Mouse (Mus musculus) forebrain, embryonic 16.5 days (tissue): Measurements from ENCODE around the gene Ehd4. TPM values are rescaled to one million over a fixed set of nuclear protein-coding genes. Genes with fewer than 3 reads are reported as not detected.

ENCODE experiments used
- ATAC-seq: fragments of 200-750 bp; cut with Nextera tagmentation; 2 replicates; pipeline ENCODE4 v1.8.0; 2017; ENCODE audit warnings: mild to moderate bottlenecking, moderate library complexity
- H3K27ac ChIP-seq: fragments of 300-500 bp; sonication (generic); 2 replicates; pipeline ENCODE4 v1.5.1; 2014; ENCODE audit warnings: low read length, control low read depth
- H3K27me3 ChIP-seq: fragments of 300-500 bp; sonication (generic); replicated peaks from 2 replicates; pipeline ENCODE4 v1.6.1; 2014; ENCODE audit warnings: low read length; ENCODE audit not compliant: control insufficient read depth, insufficient read depth
- H3K36me3 ChIP-seq: fragments of 300-500 bp; sonication (generic); 2 replicates; pipeline ENCODE4 v1.6.1; 2014; ENCODE audit not compliant: control insufficient read depth, insufficient read depth
- H3K4me1 ChIP-seq: fragments of 300-500 bp; sonication (generic); replicated peaks from 2 replicates; pipeline ENCODE4 v1.6.1; 2014; ENCODE audit warnings: low read length; ENCODE audit not compliant: control insufficient read depth, insufficient read depth
- H3K4me2 ChIP-seq: fragments of 300-500 bp; sonication (generic); 2 replicates; pipeline ENCODE4 v1.6.1; 2014; ENCODE audit warnings: mild to moderate bottlenecking, low read length, control low read depth
- H3K4me3 ChIP-seq: fragments of 300-500 bp; sonication (generic); replicated peaks from 2 replicates; pipeline ENCODE4 v1.5.1; 2014; ENCODE audit warnings: mild to moderate bottlenecking, low read length, control low read depth
- H3K9ac ChIP-seq: fragments of 300-500 bp; sonication (generic); replicated peaks from 2 replicates; pipeline ENCODE4 v1.6.1; 2014; ENCODE audit warnings: low read depth, low read length, control low read depth
- H3K9me3 ChIP-seq: fragments of 300-500 bp; sonication (generic); 2 replicates; pipeline ENCODE4 v1.6.1; 2016; ENCODE audit warnings: low read length; ENCODE audit not compliant: control insufficient read depth
- WGBS: fragments of 180-500 bp; shearing (Covaris S2); extraction: QIAGEN DNeasy Blood & Tissue Kit; methylation state at CpG from one replicate; pipeline ENCODE4 v1.1.7; 2014; 5-methylcytosine and 5-hydroxymethylcytosine counted together
- polyA plus RNA-seq: library from polyadenylated mRNA; unstranded; fragments of >200 nt; fragmentation: Nextera tagmentation; extraction: Ambion mirVana; gene quantifications from 2 replicates; pipeline ENCODE4 v1.2.1, GENCODE M21; 2015

Gene Ehd4
- polyA plus RNA-seq, 1 experiment from 2014 or later: 9.7 TPM

GRCm38 (mm10) chr2:120084593-120085361, 69.6 kb downstream of the Ehd4 start:
- Histone ChIP-seq H3K27me3 (no peaks in the 10 kb centered on the region), H3K36me3 (no peaks in the 10 kb centered on the region), H3K4me1 (no peaks in the 10 kb centered on the region), H3K4me2 (no peak overlapping the region), H3K4me3 (no peak overlapping the region), H3K9me3 (peaks cover 2% of the 10 kb centered on the region; the same call in 1 of the 2 replicates), H3K9ac (no peak overlapping the region), H3K27ac (no peak overlapping the region)
- WGBS: 78% methylated on average over 14 of the region's 14 CpGs
- ATAC-seq: no peak

GRCm38 (mm10) chr2:120082416-120082815, 72.0 kb downstream of the Ehd4 start:
- ATAC-seq: no peak
- WGBS: 68% methylated on average over 2 of the region's 2 CpGs

GRCm38 (mm10) chr2:120076076-120076705, 78.2 kb downstream of the Ehd4 start:
- H3K4me1 ChIP-seq: peaks cover 8% of the 10 kb centered on the region; the same call in 1 of the 2 replicates
- H3K27me3 ChIP-seq: peaks cover 11% of the 10 kb centered on the region
- peak; percentile 76 for ATAC-seq
- peak overlapping the region; percentile 48 for H3K4me2 ChIP-seq
- peak overlapping the region; percentile 36 for H3K4me3 ChIP-seq
- H3K9me3 ChIP-seq: no peaks in the 10 kb centered on the region
- no peak overlapping the region for H3K9ac ChIP-seq
- H3K27ac ChIP-seq: no peak overlapping the region
- 1% methylated on average over 36 of the region's 36 CpGs for WGBS
- H3K36me3 ChIP-seq: no peaks in the 10 kb centered on the region

More at GRCm38 (mm10) chr2:120082416-120082815, 72.0 kb downstream of the Ehd4 start:
- H3K36me3 ChIP-seq: no peaks in the 10 kb centered on the region
- no peaks in the 10 kb centered on the region for H3K4me1 ChIP-seq
- H3K4me2 ChIP-seq: no peak overlapping the region
- H3K27me3 ChIP-seq: peaks cover 1% of the 10 kb centered on the region; the same call in 1 of the 2 replicates
- H3K9ac ChIP-seq: no peak overlapping the region
- no peak overlapping the region for H3K27ac ChIP-seq
- H3K4me3 ChIP-seq: no peak overlapping the region
- peaks cover 2% of the 10 kb centered on the region; the same call in 1 of the 2 replicates for H3K9me3 ChIP-seq

GRCm38 (mm10) chr2:120074096-120074495, 80.3 kb downstream of the Ehd4 start:
- WGBS: 87% methylated on average over 4 of the region's 4 CpGs
- ATAC-seq: no peak
- H3K4me3 ChIP-seq: no peak overlapping the region

GRCm38 (mm10) chr2:120069466-120069990, 84.9 kb downstream of the Ehd4 start:
- H3K9me3 ChIP-seq: no peaks in the 10 kb centered on the region
- no peak for ATAC-seq

More at GRCm38 (mm10) chr2:120074096-120074495, 80.3 kb downstream of the Ehd4 start:
- H3K9me3 ChIP-seq: no peaks in the 10 kb centered on the region
- H3K27me3 ChIP-seq: peaks cover 11% of the 10 kb centered on the region
- H3K36me3 ChIP-seq: no peaks in the 10 kb centered on the region
- H3K9ac ChIP-seq: no peak overlapping the region
- H3K4me2 ChIP-seq: no peak overlapping the region
- H3K4me1 ChIP-seq: peaks cover 8% of the 10 kb centered on the region; the same call in 1 of the 2 replicates
- H3K27ac ChIP-seq: no peak overlapping the region

GRCm38 (mm10) chr2:120068555-120069465, 85.6 kb downstream of the Ehd4 start:
- Histone ChIP-seq H3K9me3 (no peaks in the 10 kb centered on the region), H3K27me3 (no peaks in the 10 kb centered on the region), H3K9ac (no peak overlapping the region), H3K4me3 (no peak overlapping the region), H3K36me3 (no peaks in the 10 kb centered on the region), H3K4me2 (no peak overlapping the region), H3K4me1 (no peaks in the 10 kb centered on the region), H3K27ac (no peak overlapping the region)
- ATAC-seq: 0 out of 2 replicates have a peak, but pooled peaks have one; percentile 26
- 38% methylated on average over 16 of the region's 16 CpGs for WGBS

More at GRCm38 (mm10) chr2:120069466-120069990, 84.9 kb downstream of the Ehd4 start:
- no peak overlapping the region for H3K4me2 ChIP-seq
- no peaks in the 10 kb centered on the region for H3K36me3 ChIP-seq
- 69% methylated on average over 8 of the region's 8 CpGs for WGBS
- H3K9ac ChIP-seq: no peak overlapping the region
- H3K4me3 ChIP-seq: no peak overlapping the region
- H3K4me1 ChIP-seq: no peaks in the 10 kb centered on the region
- H3K27me3 ChIP-seq: no peaks in the 10 kb centered on the region
- H3K27ac ChIP-seq: no peak overlapping the region

- Histone ChIP-seq H3K4me2 (no peak overlapping the region), H3K27me3 (no peaks in the 10 kb centered on the region), H3K36me3 (no peaks in the 10 kb centered on the region), H3K9me3 (no peaks in the 10 kb centered on the region), H3K9ac (no peak overlapping the region), H3K4me3 (no peak overlapping the region), H3K27ac (no peak overlapping the region), H3K4me1 (no peaks in the 10 kb centered on the region)
- ATAC-seq: no peak
- WGBS: 75% methylated on average over 3 of the region's 3 CpGs
Observed at GRCm38 (mm10) chr2:120066224-120066623, 88.2 kb downstream of the Ehd4 start.

- Histone ChIP-seq H3K36me3 (no peaks in the 10 kb centered on the region), H3K9me3 (no peaks in the 10 kb centered on the region), H3K4me3 (no peak overlapping the region), H3K27me3 (no peaks in the 10 kb centered on the region), H3K4me1 (no peaks in the 10 kb centered on the region), H3K27ac (no peak overlapping the region), H3K9ac (no peak overlapping the region), H3K4me2 (no peak overlapping the region)
- 90% methylated on average over 10 of the region's 10 CpGs for WGBS
- ATAC-seq: no peak
Observed at GRCm38 (mm10) chr2:120065243-120065642, 89.2 kb downstream of the Ehd4 start.
